Mouse (Mus musculus) urinary bladder, postnatal 25 days (tissue): ENCODE data around the gene Lmntd1.
A peak's percentile ranks its signal among the peaks of the same experiment; 100 is the strongest.

Source experiments
- DNase-seq: peaks from one replicate; pipeline ENCODE4 v3.0.0; 2022; ENCODE audit warnings: low spot score

The Lmntd1 gene

GRCm38 (mm10) chr6:145432711-145433708 lies 181.1 kb downstream of the Lmntd1 start:
- DNase-seq: no peak

- DNase-seq: no peak
Measured at GRCm38 (mm10) chr6:145431747-145432146, 182.4 kb downstream of the Lmntd1 start.

GRCm38 (mm10) chr6:145427411-145427810 lies 186.7 kb downstream of the Lmntd1 start:
- DNase-seq: no peak

GRCm38 (mm10) chr6:145426501-145426900 lies 187.6 kb downstream of the Lmntd1 start:
- no peak for DNase-seq

- no peak for DNase-seq
Measured at GRCm38 (mm10) chr6:145424156-145424555, 190.0 kb downstream of the Lmntd1 start.

- no peak for DNase-seq
Measured at GRCm38 (mm10) chr6:145423484-145423883, 190.6 kb downstream of the Lmntd1 start.

GRCm38 (mm10) chr6:145421666-145422065 lies 192.5 kb downstream of the Lmntd1 start:
- DNase-seq: no peak

GRCm38 (mm10) chr6:145420407-145420806 lies 193.7 kb downstream of the Lmntd1 start:
- DNase-seq: no peak

- DNase-seq: no peak
Measured at GRCm38 (mm10) chr6:145418856-145419255, 195.3 kb downstream of the Lmntd1 start.

- no peak for DNase-seq
Measured at GRCm38 (mm10) chr6:145417720-145418440, 196.2 kb downstream of the Lmntd1 start.

GRCm38 (mm10) chr6:145417014-145417719 lies 197.0 kb downstream of the Lmntd1 start:
- peak; percentile 56 for DNase-seq

GRCm38 (mm10) chr6:145404369-145405051 lies 209.6 kb downstream of the Lmntd1 start:
- no peak for DNase-seq

GRCm38 (mm10) chr6:145401140-145401539 lies 213.0 kb downstream of the Lmntd1 start:
- DNase-seq: no peak

GRCm38 (mm10) chr6:145397881-145398280 lies 216.2 kb downstream of the Lmntd1 start:
- DNase-seq: no peak

- no peak for DNase-seq
Measured at GRCm38 (mm10) chr6:145396534-145396933, 217.6 kb downstream of the Lmntd1 start.

- no peak for DNase-seq
Measured at GRCm38 (mm10) chr6:145390421-145390820, 223.7 kb downstream of the Lmntd1 start.

- no peak for DNase-seq
Measured at GRCm38 (mm10) chr6:145389904-145390303, 224.2 kb downstream of the Lmntd1 start.

- no peak for DNase-seq
Measured at GRCm38 (mm10) chr6:145387378-145387777, 226.7 kb downstream of the Lmntd1 start.

GRCm38 (mm10) chr6:145382586-145383380 lies 231.3 kb downstream of the Lmntd1 start:
- no peak for DNase-seq

GRCm38 (mm10) chr6:145380961-145381360 lies 233.2 kb downstream of the Lmntd1 start:
- DNase-seq: no peak

GRCm38 (mm10) chr6:145379175-145379574 lies 234.9 kb downstream of the Lmntd1 start:
- no peak for DNase-seq
